Mouse (Mus musculus): ENCODE data around the gene Exoc6.

Exoc6 gene

DNA sequence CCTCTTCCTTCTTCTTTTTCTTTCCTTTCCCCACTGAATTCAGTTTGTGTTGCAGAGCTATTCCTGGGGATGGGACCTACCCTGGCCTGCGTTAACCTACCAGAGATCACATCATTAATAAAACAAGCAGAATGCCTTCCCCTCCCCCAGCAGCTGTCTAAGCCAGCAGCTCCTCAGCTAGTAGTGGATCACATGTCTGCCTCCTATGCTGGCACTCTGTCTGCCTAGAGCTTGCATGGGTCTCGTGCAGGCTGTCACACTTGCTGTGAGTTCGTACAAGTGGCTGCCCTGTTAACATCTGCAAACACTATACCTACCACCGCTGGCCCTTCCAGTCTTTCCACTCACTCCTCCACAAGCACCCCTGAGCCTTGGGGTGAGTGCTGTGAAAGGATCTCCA is 29.4 kb downstream of the Exoc6 start:
- no peak for DNase-seq (ENCODE audit: low spot score)

DNA sequence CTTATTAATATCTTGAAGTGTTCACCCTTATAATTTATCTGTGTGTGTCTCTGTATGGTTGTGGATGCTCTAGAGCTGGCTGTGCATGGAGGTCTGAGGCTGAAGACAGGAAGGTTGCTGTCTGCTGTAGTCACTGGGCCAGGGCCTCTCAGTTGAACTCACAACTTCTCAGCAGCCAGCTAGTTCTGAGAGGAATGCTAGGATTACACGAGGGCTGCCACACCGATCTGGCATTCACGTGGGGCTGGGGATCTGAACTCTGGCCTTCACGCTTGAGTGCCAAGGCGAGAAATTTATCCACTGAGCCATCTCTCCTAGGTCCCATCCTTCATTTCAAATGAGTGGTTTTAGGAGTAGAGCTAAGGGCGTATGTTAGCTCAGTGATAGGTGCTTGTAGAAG is 30.2 kb downstream of the Exoc6 start:
- DNase-seq (ENCODE audit: low spot score), result no peak

DNA sequence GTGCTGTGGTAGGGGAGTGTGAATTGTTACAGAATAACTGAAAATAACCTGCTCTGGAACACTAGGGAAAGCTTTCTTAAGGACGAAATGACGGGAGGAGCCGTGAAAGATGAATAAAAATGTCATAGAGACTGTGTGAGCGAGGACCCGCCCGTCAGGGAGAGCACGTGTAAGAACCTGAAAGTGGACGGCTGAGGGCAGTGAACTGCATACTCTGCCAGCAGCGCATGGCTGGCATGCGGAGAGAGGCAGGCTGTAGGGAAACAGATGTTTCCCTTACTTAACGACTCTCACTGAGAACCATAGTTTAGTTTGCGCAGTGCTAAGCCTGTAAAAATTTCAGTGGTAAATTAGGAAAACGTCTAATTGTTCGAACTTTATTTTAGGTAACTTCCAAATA is 35.0 kb downstream of the Exoc6 start:
- no peak for DNase-seq (ENCODE audit: low spot score)

DNA sequence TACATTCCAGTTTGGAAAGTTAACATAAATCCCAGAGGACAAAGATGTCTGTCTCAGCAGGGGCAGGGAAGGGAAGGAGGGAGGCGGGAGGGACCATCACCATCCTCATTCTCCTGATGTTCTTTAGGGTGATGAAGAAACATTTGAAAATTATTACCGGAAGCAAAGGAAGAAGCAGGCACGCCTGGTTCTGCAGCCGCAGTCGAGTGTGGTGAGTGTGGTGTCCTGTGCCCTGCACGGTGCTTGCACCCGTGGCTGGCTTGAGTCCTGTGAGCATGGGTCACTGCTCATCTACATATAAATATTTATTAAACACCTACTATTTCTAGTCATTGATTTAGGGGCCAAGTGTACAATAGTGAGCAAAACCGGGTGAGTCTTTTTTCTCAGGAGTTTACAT is 35.5 kb downstream of the Exoc6 start:
- no peak for DNase-seq (ENCODE audit: low spot score)

DNA sequence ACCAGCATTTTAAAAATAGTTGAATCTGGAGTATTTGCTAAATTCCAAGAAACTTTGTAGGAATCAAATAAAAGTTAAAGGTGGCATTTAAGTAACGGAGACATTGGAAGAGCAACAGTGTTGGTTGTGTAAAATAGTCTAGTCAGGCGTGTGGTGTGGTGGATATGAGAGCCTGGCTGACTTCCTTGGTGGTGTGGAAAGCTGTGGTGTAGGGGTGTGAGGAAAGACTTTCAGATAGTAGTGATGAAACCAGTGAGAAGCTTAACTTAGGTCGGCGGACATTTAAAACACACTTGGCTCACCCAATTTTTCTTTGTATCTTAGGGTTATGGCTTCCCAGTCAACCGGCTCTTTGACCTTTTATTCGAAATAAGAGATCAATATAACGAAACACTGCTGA is 40.3 kb downstream of the Exoc6 start:
- DNase-seq (ENCODE audit: low spot score), result no peak

DNA sequence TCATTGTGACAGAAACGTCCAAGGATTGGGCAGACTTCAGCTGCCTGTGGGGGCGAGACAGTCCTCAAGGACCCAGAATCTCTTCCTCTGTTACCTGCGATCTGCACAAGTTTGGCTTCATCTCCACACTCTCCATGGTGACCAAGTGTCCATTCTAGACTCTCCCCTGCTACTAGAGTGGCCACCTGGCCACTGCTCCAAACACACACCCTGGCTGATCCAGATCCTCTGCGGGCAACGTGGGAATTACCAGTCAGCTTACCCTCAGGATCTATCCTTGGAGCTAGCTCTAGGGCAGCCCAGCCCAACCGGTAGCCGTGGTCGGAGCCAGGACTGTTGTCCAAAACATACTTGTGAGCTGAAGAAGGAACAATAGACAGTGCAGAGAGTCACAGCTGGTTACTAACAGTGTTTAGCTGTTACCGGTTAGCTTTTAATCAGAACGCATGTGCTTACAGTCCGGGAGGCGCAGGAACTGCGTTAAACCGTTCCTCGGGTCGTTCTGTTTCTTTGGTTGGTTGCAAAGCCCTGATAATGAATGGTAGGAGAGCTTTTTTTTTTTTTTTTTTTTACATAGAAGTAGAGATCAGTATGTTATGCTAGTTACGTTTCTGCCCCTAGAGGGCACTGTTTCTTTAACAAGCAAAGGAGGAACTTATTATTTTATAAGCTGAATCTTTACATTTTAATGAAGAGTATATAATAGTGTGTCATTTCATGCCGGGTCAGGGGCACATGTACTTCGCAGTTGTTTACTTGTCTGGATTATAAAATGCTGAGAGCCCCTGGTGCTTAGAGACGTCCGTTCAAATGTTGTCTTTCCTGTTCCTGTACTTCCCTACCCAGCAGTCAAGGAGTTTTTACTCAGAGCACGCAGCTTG is 52.0 kb downstream of the Exoc6 start:
- DNase-seq (ENCODE audit: low spot score), result peak; percentile 15

DNA sequence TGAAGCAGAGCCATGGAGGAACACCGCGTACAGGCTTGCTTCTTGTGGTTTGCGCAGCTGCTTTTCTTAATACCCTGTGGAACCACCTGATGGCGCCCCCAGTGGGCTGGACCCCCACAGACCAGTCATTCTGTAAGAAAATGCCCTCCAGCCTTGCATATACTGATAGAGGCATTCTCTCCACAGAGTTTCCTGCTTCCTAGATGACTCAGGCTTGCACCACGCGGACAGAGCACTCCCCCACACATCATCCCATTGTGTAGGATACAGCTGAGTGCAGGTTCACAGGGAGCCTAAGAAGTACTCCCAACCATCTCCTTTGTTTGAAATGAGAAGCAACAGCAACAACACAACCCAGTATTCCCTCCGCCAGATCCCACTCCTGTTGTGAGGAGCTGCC is 59.8 kb downstream of the Exoc6 start:
- DNase-seq (ENCODE audit: low spot score), result no peak

DNA sequence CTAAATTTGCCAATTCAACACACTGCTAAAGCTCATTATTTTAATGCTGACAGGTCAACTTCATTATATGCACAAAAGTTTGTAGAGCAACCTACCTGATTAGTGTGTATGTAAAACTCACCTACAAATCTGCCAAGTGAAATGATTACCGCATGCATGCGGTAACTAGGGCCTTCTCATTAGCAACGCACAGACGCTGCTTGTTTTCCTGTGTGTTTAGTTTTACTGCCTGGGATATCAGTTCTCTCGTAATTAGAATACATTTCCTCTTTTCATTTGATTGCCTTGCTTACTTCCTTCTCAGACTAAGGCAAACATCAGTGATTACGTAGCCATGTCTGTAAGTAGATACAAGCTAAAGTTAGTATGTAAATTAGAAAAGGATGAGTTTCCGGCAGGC is 62.7 kb downstream of the Exoc6 start:
- DNase-seq (ENCODE audit: low spot score), result no peak

DNA sequence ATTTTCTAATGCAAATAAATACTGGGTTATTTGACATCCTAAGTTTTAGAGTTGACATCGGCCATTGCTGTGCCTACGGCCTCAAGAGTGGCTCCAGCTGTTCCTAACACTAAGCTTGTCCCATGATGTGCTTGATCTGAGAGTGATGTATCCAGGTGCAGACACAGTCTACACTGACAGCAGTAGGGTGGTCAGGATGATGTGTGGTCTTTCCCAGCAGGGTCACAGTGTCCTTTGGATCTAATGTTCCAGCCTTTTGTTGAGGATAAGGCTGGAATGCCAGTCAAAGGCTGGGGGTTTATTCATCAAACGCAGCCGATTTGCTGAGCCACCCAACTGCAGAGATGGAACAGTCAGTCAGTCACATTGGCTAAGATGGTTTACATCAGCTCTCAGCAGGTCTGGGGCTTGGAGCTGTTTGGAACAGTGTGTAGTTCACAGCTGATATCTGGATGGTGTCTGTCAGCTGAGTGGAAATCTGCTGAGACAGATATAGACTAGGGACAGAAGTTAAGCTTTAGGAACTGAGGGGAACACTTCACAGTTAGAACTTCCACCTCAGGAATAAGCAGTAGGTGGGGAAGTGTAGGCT is 64.9 kb downstream of the Exoc6 start:
- no peak for DNase-seq (ENCODE audit: low spot score)

DNA sequence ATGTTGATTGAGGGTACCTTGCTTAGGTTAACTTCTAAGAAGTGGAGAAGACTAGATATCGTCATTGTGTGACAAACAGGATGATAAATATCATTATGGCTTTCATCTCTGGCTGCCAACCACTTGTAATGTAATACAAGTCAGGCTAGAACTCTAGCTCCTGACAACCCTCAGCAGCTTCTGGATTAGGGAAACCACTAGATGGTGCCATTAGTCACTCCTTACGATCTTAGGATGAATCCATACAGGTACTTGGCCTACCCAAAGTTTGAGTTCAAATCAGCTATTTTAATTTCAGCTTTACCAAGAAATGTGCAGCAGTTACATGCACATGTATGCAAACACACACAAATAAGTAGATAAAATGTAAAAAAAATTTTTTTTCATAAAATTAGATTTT is 97.8 kb downstream of the Exoc6 start:
- DNase-seq (ENCODE audit: low spot score), result no peak

DNA sequence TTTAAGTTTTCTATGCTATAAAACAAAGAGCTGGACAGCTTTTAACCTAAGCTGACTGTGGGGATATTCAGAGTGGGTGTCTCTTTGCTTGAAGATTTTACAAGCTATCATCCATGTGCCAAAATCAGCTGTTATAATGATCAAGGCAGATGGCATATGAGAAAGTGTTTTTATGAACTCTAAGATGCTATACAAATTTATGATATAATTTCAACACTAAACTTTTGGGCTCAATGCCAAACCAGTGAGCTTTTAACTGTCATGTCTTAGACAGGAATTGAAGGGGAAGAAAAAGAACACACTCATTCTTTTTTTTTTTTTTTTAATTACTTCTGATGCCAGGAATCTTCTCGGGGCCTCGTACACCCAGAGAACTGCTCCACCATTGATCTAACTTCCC is 100.3 kb downstream of the Exoc6 start:
- DNase-seq (ENCODE audit: low spot score), result no peak

DNA sequence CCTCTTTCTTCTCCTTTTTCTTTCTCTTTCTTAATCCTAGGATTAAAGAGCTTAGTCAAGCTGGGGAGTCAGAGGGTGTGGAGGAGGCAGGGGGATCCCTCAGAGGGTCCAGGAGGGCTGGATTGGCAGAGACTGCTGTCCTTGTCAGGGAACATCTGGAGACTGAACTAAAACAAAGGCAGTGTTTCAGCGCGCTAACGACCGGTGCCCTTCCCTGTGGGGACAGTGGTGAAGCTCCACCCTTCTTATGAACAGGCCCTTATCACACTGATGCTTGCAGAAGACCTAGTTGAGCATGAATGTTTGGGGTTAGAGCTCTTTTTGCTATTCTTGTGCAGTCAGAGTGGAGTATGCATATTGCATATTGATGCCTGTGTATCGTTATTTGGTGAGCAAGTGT is 103.8 kb downstream of the Exoc6 start:
- DNase-seq (ENCODE audit: low spot score), result no peak

DNA sequence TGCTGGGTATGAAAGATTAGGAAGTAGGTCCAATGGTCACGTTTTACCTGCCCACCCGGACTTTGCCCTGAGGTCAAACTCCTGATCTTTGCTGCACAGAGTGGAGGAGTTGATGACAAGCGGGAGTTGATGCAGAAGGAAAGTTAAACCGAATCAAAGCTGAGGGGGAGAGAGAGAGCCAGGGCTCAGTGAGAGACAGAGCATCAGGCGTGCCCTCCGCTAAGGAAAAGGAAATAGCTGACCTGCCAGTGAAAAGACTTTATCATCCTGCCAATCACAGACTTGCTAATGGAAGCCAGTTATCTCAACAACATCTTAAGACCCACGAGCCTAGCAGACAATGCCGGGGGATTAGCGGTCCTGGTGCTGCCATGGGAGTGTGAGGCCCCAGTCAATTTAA is 106.2 kb downstream of the Exoc6 start:
- DNase-seq (ENCODE audit: low spot score), result no peak

DNA sequence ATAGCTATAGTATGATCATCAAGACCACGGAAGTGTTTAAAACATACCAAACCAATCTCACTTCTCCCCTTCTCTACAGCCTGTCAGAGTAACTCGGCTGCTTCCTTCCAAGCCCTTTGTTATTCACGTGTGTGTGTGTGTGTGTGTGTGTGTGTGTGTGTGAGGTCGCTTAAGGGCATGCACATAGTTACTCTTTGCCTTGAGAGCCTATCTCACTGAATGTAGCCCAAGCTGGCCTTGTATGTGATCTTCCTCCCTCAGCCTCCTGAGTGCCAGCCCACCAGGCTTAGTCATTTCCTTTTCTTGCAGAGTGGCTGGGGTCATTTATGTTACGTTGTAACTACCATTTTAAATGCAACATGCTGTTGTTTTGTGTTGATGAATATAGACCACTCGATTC is 115.0 kb downstream of the Exoc6 start:
- DNase-seq (ENCODE audit: low spot score), result no peak

DNA sequence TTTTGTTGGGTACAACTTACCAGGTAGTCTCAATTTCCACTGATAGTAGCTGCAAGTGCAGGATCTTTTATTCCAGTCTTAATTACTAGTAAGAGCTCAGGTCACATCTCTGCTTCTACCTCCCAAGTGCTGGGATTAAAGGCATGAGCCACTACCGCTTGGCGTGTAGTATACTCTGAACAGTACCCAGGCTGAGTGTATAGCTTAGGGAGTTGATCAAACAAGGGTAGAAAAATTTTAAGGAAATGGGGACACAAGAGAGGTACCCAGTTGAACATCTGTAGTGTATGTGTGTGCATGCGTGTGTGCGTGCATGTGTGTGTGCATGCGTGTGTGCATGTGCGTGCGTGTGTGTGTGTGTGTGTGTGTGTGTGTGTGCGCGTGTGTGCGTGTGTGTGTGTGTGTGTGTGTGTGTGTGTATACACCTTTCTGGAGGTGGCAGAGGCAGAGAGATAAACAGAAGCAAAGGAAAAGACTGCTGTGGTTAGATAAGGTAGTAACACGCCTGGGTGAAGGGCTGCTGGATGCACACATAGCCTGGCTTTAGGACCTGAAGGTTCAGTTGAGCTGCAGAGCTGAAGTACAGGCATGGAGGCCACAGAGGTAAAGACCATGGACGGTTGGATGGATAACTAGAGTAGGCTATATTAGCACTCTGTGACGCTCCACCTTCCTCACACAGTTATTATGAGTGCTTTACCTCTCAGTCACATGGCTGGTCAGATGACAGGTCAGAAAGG is 117.8 kb downstream of the Exoc6 start:
- no peak for DNase-seq (ENCODE audit: low spot score)

DNA sequence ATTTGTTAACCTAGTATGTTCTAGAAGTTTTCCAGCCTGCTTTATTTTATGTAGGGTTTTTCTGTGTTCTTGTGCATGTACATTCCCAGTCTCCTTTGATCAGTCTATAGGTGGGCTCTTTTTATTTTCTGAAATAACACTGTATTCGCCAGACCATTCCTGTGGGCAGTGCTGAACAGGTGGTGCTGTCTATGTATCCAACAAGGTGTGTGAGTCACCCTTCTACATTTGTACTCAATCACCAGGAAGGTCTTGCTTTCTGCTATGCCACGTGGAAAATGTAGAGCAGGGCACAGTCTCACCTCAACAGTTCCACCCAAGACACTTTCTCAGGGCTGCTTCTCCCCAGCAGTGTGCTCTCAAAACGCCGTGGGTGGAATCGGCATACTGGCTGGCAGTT is 118.4 kb downstream of the Exoc6 start:
- no peak for DNase-seq (ENCODE audit: low spot score)

DNA sequence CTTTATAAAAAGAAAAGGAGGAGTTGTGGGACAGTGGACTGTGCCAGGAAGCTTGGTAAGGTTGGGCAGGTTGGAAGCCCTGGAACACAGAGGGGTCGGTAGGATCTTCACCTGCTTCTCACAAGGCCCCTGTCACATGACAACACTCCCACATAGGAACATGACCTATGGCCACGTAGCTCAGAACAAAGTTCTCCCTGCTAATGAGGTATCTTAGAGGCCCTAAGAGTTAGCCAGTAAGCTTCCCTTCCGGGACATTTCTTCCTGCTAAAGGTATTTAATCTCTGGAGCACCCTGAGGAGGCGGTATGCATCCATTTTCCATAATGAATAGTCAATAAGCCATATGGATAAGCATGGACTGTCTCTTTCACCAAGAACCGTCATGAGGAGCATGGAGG is 119.3 kb downstream of the Exoc6 start:
- DNase-seq (ENCODE audit: low spot score), result no peak

DNA sequence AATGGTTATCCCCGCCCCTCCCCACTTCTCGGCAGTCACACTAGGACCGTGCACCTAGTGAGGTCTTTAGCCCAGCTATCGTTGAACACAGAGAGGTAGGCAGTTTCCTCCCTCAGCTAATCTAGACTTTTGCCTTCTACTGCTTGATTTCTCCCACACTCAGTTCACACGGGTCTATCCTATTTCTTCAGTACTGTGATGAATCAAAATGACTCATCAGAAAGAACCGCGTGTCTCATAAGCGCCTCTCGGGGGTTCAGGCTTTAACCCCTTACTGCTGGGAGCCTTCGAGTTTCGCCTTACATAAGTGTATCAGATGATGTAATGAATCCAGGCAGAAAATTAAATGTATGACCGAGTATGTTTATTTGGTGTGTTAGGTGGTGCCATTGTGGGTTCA is 123.2 kb downstream of the Exoc6 start:
- no peak for DNase-seq (ENCODE audit: low spot score)

DNA sequence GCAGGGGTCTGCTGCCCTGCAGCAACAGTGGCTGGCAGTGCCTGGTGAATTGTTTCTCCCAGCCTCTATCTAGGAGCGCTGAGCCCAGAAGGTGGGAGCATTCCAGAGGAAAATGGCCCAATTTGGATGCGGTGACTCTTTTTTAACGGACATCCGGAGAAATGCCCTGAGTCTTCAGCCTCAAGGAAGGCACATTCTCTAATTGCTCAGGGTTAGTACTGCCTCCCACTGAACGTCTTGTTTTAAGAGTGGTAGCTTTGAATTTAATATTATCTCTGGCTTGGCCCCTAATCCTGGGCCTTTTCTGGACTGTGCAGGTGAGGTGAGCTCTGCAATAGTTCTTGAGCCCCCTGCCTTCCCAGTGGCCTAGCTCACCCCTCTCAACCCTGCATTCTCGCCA is 135.1 kb downstream of the Exoc6 start, which contains the start of gene Cyp26c1:
TSS of gene Cyp26c1 (plus strand) at position 301 of the 400 bp plus-strand sequence.
- DNase-seq (ENCODE audit: low spot score), result no peak

DNA sequence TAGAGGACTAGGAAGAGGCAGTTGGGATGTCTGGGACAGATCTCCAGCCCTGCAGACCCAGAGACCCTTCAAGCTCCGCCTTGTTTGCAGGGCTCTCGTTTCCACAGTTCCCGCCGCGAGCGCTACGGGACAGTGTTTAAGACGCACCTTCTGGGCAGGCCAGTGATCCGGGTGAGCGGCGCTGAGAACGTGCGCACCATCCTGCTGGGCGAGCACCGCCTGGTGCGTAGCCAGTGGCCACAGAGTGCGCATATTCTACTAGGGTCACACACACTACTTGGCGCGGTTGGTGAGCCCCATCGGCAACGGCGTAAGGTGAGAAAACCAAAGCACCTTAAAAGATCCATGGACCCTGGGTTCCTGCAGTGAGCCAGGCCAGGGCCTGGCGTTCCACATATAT is 136.1 kb downstream of the Exoc6 start:
- DNase-seq (ENCODE audit: low spot score), result no peak

DNA sequence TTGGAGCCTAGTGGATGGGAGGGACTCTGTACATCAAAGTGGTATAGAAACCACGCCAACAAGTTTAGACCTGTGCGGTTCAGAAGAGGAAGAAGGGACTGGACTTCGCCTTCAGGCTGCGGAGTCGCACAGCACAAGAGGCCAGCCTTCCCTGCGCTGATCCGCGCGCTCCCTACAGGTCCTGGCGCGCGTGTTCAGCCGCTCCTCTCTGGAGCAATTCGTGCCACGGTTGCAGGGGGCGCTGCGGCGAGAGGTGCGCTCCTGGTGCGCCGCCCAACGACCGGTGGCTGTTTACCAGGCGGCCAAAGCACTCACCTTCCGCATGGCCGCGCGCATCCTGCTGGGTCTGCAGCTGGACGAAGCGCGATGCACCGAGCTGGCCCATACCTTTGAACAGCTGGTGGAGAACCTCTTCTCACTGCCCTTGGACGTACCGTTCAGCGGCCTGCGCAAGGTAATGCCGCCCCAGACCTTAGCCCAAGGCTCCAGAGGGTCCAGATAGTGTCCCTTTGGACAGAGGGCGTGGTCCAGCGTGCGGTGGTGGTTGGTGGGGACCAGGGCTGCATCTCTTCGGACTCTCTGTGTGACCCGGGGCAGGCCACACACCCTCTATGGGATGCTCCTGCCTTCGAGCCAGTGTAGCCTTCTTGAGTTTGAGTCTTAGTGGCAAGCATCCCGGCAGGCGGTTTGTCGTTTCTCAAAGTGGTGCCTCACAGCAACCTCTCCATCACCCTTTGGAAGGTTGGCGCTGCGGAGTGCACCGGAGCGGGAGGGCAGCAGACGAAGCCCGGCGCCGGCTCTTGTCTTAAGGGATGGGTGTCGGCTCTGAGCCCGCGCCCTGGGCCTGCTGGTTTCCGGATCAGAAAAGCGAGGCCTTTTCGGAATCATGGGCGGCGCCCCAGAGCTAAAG is 137.0 kb downstream of the Exoc6 start:
- DNase-seq (ENCODE audit: low spot score), result no peak

DNA sequence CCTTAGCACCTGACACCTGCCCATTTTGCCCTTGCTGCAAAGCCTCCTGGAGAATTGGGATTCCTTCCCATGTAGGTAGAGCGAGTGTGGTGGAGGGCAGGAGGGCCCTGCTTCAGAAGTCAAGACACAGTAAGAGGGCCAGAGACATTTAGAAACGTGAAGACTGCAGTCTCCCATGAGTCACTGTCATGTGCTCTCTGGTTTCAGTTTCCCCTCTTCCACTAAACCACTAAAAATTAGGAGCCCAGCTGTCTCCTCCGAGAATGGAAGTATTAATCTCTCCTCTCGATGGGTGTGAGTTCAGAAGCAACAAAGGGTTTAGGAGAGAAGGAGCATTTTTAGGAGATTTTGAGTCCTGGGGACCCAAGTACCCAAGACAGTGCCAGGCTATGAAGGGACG is 139.3 kb downstream of the Exoc6 start:
- no peak for DNase-seq (ENCODE audit: low spot score)

All from spleen, adult 12 weeks (tissue).